Mouse (Mus musculus) stomach, embryonic 14.5 days (tissue): ENCODE measurements around the gene Vsnl1. TPM values are rescaled to one million over a fixed set of nuclear protein-coding genes. Genes with fewer than 3 reads are reported as not detected.

Source experiments
- ATAC-seq: fragments of 200-750 bp; cut with Nextera tagmentation; 2 replicates; pipeline ENCODE4 v1.8.0; 2017; ENCODE audit warnings: low read depth, moderate TSS enrichment; ENCODE audit not compliant: insufficient number of reproducible peaks, insufficient read depth, low FRiP score
- H3K27ac ChIP-seq: fragments of 300-500 bp; sonication (generic); 2 replicates; pipeline ENCODE4 v1.5.1; 2014; ENCODE audit warnings: mild to moderate bottlenecking, low read length, moderate library complexity, mixed read lengths
- H3K27me3 ChIP-seq: fragments of 300-500 bp; sonication (generic); 2 replicates; pipeline ENCODE4 v1.6.1; 2014; ENCODE audit warnings: low read length, control low read depth, mixed read lengths; ENCODE audit not compliant: control insufficient read depth, insufficient read depth
- H3K36me3 ChIP-seq: fragments of 300-500 bp; sonication (generic); 2 replicates; pipeline ENCODE4 v1.6.1; 2014; ENCODE audit warnings: mild to moderate bottlenecking, control low read depth, low read length, moderate library complexity, mixed read lengths; ENCODE audit not compliant: control insufficient read depth, insufficient read depth
- H3K4me1 ChIP-seq: fragments of 300-500 bp; sonication (generic); 2 replicates; pipeline ENCODE4 v1.6.1; 2014; ENCODE audit warnings: low read length, control low read depth, mixed read lengths; ENCODE audit not compliant: control insufficient read depth, insufficient read depth
- H3K4me2 ChIP-seq: fragments of 300-500 bp; sonication (generic); replicated peaks from 2 replicates; pipeline ENCODE4 v1.6.1; 2014; ENCODE audit warnings: low read depth, low read length, control low read depth
- H3K4me3 ChIP-seq: fragments of 300-500 bp; sonication (generic); 2 replicates; pipeline ENCODE4 v1.5.1; 2014; ENCODE audit warnings: low read depth, low read length, control low read depth
- H3K9ac ChIP-seq: fragments of 300-500 bp; sonication (generic); replicated peaks from 2 replicates; pipeline ENCODE4 v1.6.1; 2014; ENCODE audit warnings: low read depth, mild to moderate bottlenecking, control low read depth, low read length, moderate library complexity, mixed read lengths
- H3K9me3 ChIP-seq: fragments of 300-500 bp; sonication (generic); 2 replicates; pipeline ENCODE4 v1.6.1; 2016; ENCODE audit warnings: low read depth, low read length, control low read depth; ENCODE audit not compliant: control insufficient read depth
- WGBS: fragments of 180-500 bp; shearing (Covaris S2); extraction: QIAGEN DNeasy Blood & Tissue Kit; methylation state at CpG from one replicate; pipeline ENCODE4 v1.1.7; 2014; 5-methylcytosine and 5-hydroxymethylcytosine counted together
- microRNA-seq: library from miRNA; unstranded; fragments of <30 nt; microRNA quantifications from one replicate; pipeline ENCODE4, GENCODE M21; 2016
- polyA plus RNA-seq: library from polyadenylated mRNA; unstranded; fragments of >200 nt; fragmentation: Nextera tagmentation; extraction: Ambion mirVana; gene quantifications from 2 replicates; pipeline ENCODE4 v1.2.1, GENCODE M21; 2014

Gene Vsnl1
- polyA plus RNA-seq, 1 experiment from 2014 or later, result 1.4 TPM

GRCm38 (mm10) chr12:11279886-11280285 lies 156.5 kb downstream of the Vsnl1 start:
- Histone ChIP-seq H3K9ac (no peak overlapping the region), H3K27ac (no peak overlapping the region), H3K4me2 (no peak overlapping the region), H3K27me3 (no peaks in the 10 kb centered on the region), H3K36me3 (peaks cover 44% of the 10 kb centered on the region), H3K4me3 (no peak overlapping the region), H3K4me1 (no peaks in the 10 kb centered on the region), H3K9me3 (no peaks in the 10 kb centered on the region)
- WGBS, result 92% methylated on average over 3 of the region's 3 CpGs
- no peak for ATAC-seq

- no peaks in the 10 kb centered on the region for H3K4me1 ChIP-seq
- no peaks in the 10 kb centered on the region for H3K27me3 ChIP-seq
- peaks cover 48% of the 10 kb centered on the region for H3K36me3 ChIP-seq
- H3K9me3 ChIP-seq, result no peaks in the 10 kb centered on the region
- ATAC-seq, result no peak
- no peak overlapping the region for H3K4me3 ChIP-seq
- no peak overlapping the region for H3K9ac ChIP-seq
- no peak overlapping the region for H3K4me2 ChIP-seq
- 93% methylated on average over 6 of the region's 6 CpGs for WGBS
- no peak overlapping the region for H3K27ac ChIP-seq
Measured at GRCm38 (mm10) chr12:11277207-11277606, 159.2 kb downstream of the Vsnl1 start.

- Histone ChIP-seq H3K4me1 (no peaks in the 10 kb centered on the region), H3K9me3 (no peaks in the 10 kb centered on the region), H3K9ac (no peak overlapping the region), H3K36me3 (peaks cover 48% of the 10 kb centered on the region), H3K4me3 (no peak overlapping the region), H3K4me2 (no peak overlapping the region), H3K27me3 (no peaks in the 10 kb centered on the region), H3K27ac (no peak overlapping the region)
- 89% methylated on average over 2 of the region's 2 CpGs for WGBS
- ATAC-seq, result no peak
Measured at GRCm38 (mm10) chr12:11276632-11277031, 159.8 kb downstream of the Vsnl1 start.

Small RNAs within 50 kb of the gene (microRNA-seq; reads per million reads assigned to microRNA genes)
- 0.78 reads per million for gene Mir7675

Other genes with a start within 250 kb of the Vsnl1 start
- not detected in 2 replicates for gene Msgn1, start 227.6 kb downstream of the Vsnl1 start, polyA plus RNA-seq
- gene Gen1, start 170.8 kb downstream of the Vsnl1 start, polyA plus RNA-seq, result 11.4 and 15.9 TPM in 2 replicates
- 135 and 152 TPM in 2 replicates for gene Smc6, start 170.7 kb downstream of the Vsnl1 start, polyA plus RNA-seq
- gene Rad51ap2, start 19.5 kb upstream of the Vsnl1 start, polyA plus RNA-seq, result 0.29 and 0.32 TPM in 2 replicates